Mouse (Mus musculus): ENCODE measurements around the gene Nectin4. TPM values are rescaled to one million over a fixed set of nuclear protein-coding genes. Genes with fewer than 3 reads are reported as not detected.

The Nectin4 gene
- polyA plus RNA-seq, 1 experiment from 2014 or later, result 3.8 TPM

DNA sequence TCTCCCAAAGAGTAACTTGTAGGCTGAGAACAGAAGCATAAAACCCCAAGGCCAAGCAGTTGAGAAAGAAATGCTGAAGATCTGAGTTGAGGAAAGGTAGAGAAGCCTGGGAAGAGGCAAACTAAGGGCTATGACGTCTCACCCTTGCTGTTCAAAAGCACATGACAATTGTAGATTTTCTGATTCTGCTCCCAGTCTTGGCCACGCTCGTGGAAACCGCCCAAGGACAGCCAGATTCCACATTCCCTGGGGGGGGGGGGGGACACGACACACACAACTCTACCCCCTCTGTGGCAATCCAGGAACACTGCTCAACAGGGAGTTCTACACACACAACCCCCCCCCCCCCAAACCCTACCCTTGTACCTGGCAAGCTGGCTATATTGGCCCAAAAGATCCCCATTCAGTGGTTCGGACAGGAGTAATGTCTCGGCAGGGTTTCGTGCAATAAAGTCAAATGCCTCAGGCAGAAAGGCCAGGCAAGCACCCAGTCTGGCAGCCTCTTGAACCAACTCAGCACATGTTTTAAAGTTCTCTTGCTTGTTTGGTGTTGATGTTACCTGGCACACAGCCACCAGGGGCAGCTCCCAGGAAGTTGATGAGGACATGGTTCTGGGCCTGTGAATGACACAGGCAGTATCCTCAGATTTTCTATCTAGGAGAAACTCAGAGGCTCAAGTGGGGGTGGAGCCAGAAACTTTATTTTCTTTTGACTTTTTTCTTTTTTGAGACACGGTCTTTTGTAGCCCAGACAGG, 25.8 kb upstream of the Nectin4 start:
- Histone ChIP-seq H3K27ac (no peak overlapping the region), H3K36me3 (peaks cover 18% of the 10 kb centered on the region), H3K27me3 (replicated peaks) (no peaks in the 10 kb centered on the region), H3K4me1 (replicated peaks) (peaks cover 9% of the 10 kb centered on the region; the same call in 1 of the 2 replicates), H3K4me2 (replicated peaks) (peak overlapping the region; percentile 79), H3K9me3 (no peaks in the 10 kb centered on the region), H3K9ac (no peak overlapping the region), H3K4me3 (replicated peaks) (peak overlapping the region; percentile 75; the same call in 1 of the 2 replicates)
- WGBS, result 73% methylated on average over 9 of the region's 9 CpGs
- 0 out of 2 replicates have a peak, but pooled peaks have one; percentile 18 for ATAC-seq

DNA sequence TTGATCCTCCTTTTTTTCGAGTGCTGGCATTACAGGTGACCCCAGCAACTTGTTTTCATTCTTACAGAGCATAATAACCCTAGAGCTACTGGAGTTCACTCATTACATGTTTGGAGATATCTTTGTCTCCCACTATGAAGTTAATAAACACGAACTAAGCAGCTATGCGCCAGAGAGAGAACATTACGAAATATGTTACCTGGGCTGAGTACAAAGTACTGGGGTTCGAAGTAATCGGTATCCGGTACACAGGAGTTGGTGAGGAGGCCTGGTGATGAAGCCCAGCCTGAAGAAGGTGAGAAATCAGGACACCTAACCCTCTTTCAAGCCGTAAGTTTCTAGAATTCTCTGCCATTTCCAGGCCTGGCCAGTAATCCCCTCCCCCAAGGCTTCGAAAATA, 25.2 kb upstream of the Nectin4 start:
- Histone ChIP-seq H3K27ac (no peak overlapping the region), H3K4me3 (replicated peaks) (peak overlapping the region; percentile 75), H3K4me2 (replicated peaks) (peak overlapping the region; percentile 79), H3K4me1 (replicated peaks) (peaks cover 9% of the 10 kb centered on the region; the same call in 1 of the 2 replicates), H3K27me3 (replicated peaks) (no peaks in the 10 kb centered on the region), H3K9ac (peak overlapping the region; percentile 79), H3K9me3 (no peaks in the 10 kb centered on the region), H3K36me3 (peaks cover 16% of the 10 kb centered on the region)
- 70% methylated on average over 9 of the region's 9 CpGs for WGBS
- no peak for ATAC-seq

- H3K4me1 ChIP-seq (replicated peaks), result peaks cover 9% of the 10 kb centered on the region; the same call in 1 of the 2 replicates
- H3K4me2 ChIP-seq (replicated peaks), result peak within 1 kb of the TSS; percentile 79
- no peaks in the 10 kb centered on the region for H3K27me3 ChIP-seq (replicated peaks)
- peak within 1 kb of the TSS; percentile 55 for H3K27ac ChIP-seq
- under 1% methylated on average over 53 of the region's 53 CpGs for WGBS
- H3K9me3 ChIP-seq, result no peaks in the 10 kb centered on the region
- peak; percentile 92 for ATAC-seq
- peak within 1 kb of the TSS; percentile 75 for H3K4me3 ChIP-seq (replicated peaks)
- peak within 1 kb of the TSS; percentile 79 for H3K9ac ChIP-seq
- H3K36me3 ChIP-seq, result peaks cover 14% of the 10 kb centered on the region
Measured at GRCm38 (mm10) chr1:171345225-171346094, 24.4 kb upstream of the Nectin4 start, which contains the start of the genes Nit1 and Pfdn2. Gene Nit1, minus strand, starts transcription at chr1:171345646. Gene Pfdn2, plus strand, starts transcription at chr1:171345670.

DNA sequence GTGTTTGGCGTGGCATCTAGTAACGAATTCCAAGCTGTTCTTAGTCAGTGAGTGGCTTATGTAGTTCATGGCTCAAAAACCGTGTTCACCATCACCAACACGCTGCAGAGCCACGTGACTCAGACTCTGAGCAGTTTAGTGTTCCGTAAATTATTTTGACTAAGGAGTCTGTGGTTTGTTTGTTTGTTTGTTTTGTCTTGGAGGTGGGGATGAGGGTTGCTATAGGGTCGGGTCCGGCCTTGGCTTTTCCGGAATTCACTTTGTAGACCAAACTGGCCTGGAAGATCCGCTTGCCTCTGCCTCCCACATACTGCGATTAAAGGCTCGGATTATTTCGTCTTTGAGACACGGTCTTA, 23.8 kb upstream of the Nectin4 start:
- H3K4me3 ChIP-seq (replicated peaks), result peak overlapping the region; percentile 75
- under 1% methylated on average over 14 of the region's 14 CpGs for WGBS
- no peaks in the 10 kb centered on the region for H3K27me3 ChIP-seq (replicated peaks)
- peaks cover 14% of the 10 kb centered on the region for H3K36me3 ChIP-seq
- H3K27ac ChIP-seq, result no peak overlapping the region; the same call in 1 of the 2 replicates
- H3K4me2 ChIP-seq (replicated peaks), result peak overlapping the region; percentile 79
- H3K4me1 ChIP-seq (replicated peaks), result peaks cover 9% of the 10 kb centered on the region; the same call in 1 of the 2 replicates
- no peaks in the 10 kb centered on the region for H3K9me3 ChIP-seq
- H3K9ac ChIP-seq, result peak overlapping the region; percentile 79
- peak; percentile 4; the same call in 1 of the 2 replicates for ATAC-seq

GRCm38 (mm10) chr1:171348665-171349064, 21.2 kb upstream of the Nectin4 start:
- H3K4me1 ChIP-seq (replicated peaks), result peaks cover 9% of the 10 kb centered on the region; the same call in 1 of the 2 replicates
- H3K27ac ChIP-seq, result no peak overlapping the region
- H3K4me2 ChIP-seq (replicated peaks), result no peak overlapping the region
- no peak overlapping the region for H3K4me3 ChIP-seq (replicated peaks)
- H3K9ac ChIP-seq, result no peak overlapping the region
- no peak for ATAC-seq
- no peaks in the 10 kb centered on the region for H3K27me3 ChIP-seq (replicated peaks)
- H3K9me3 ChIP-seq, result no peaks in the 10 kb centered on the region
- no peaks in the 10 kb centered on the region for H3K36me3 ChIP-seq
- 87% methylated on average over 3 of the region's 3 CpGs for WGBS

DNA sequence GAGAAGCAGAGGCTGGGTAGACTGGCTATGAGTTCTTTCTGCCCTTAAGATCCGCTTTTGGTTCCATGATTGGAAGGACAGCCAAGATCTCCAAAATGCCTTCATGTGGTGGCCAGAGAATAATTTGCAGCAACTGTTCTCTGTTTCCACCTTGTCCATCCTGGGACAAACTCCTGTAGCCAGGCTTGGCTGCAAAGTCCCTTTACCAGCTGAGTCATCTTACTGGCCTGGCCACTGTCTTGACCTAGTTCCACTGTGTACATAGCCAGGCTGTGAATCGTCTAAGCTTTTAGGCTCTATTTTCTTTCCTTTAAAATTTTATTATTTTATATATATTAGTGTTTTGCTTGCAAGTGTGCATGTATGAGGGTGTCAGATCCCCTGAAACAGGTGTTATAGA, 20.7 kb upstream of the Nectin4 start:
- Histone ChIP-seq H3K27ac (no peak overlapping the region), H3K9ac (no peak overlapping the region), H3K4me3 (replicated peaks) (no peak overlapping the region), H3K36me3 (no peaks in the 10 kb centered on the region), H3K9me3 (no peaks in the 10 kb centered on the region), H3K4me1 (replicated peaks) (peaks cover 9% of the 10 kb centered on the region; the same call in 1 of the 2 replicates), H3K27me3 (replicated peaks) (no peaks in the 10 kb centered on the region), H3K4me2 (replicated peaks) (no peak overlapping the region)
- WGBS, result 82% methylated on average over 2 of the region's 2 CpGs
- no peak for ATAC-seq

GRCm38 (mm10) chr1:171355812-171356340, 14.0 kb upstream of the Nectin4 start:
- peaks cover 14% of the 10 kb centered on the region; the same call in 1 of the 2 replicates for H3K36me3 ChIP-seq
- H3K4me2 ChIP-seq (replicated peaks), result no peak overlapping the region
- peaks cover 5% of the 10 kb centered on the region for H3K4me1 ChIP-seq (replicated peaks)
- no peak for ATAC-seq
- H3K27me3 ChIP-seq (replicated peaks), result no peaks in the 10 kb centered on the region
- 72% methylated on average over 5 of the region's 5 CpGs for WGBS
- no peak overlapping the region for H3K4me3 ChIP-seq (replicated peaks)
- H3K9ac ChIP-seq, result no peak overlapping the region
- 0 out of 2 replicates have a peak, but pooled peaks cover 3% of the 10 kb centered on the region for H3K9me3 ChIP-seq
- no peak overlapping the region for H3K27ac ChIP-seq

GRCm38 (mm10) chr1:171356814-171357213, 13.1 kb upstream of the Nectin4 start:
- ATAC-seq, result no peak

GRCm38 (mm10) chr1:171358421-171358820, 11.5 kb upstream of the Nectin4 start:
- H3K27ac ChIP-seq, result no peak overlapping the region
- 66% methylated on average over 4 of the region's 4 CpGs for WGBS
- 0 out of 2 replicates have a peak, but pooled peaks cover 3% of the 10 kb centered on the region for H3K9me3 ChIP-seq
- H3K4me1 ChIP-seq (replicated peaks), result peaks cover 8% of the 10 kb centered on the region
- H3K4me2 ChIP-seq (replicated peaks), result no peak overlapping the region
- no peak for ATAC-seq
- no peaks in the 10 kb centered on the region for H3K27me3 ChIP-seq (replicated peaks)
- peaks cover 14% of the 10 kb centered on the region; the same call in 1 of the 2 replicates for H3K36me3 ChIP-seq
- H3K9ac ChIP-seq, result no peak overlapping the region
- H3K4me3 ChIP-seq (replicated peaks), result no peak overlapping the region

More at GRCm38 (mm10) chr1:171356814-171357213, 13.1 kb upstream of the Nectin4 start:
- no peaks in the 10 kb centered on the region for H3K27me3 ChIP-seq (replicated peaks)
- 0 out of 2 replicates have a peak, but pooled peaks cover 3% of the 10 kb centered on the region for H3K9me3 ChIP-seq
- H3K4me1 ChIP-seq (replicated peaks), result peaks cover 8% of the 10 kb centered on the region
- peaks cover 14% of the 10 kb centered on the region; the same call in 1 of the 2 replicates for H3K36me3 ChIP-seq
- no peak overlapping the region for H3K4me3 ChIP-seq (replicated peaks)
- no peak overlapping the region for H3K27ac ChIP-seq
- WGBS, result 87% methylated on average over 2 of the region's 2 CpGs
- H3K9ac ChIP-seq, result no peak overlapping the region
- no peak overlapping the region for H3K4me2 ChIP-seq (replicated peaks)

DNA sequence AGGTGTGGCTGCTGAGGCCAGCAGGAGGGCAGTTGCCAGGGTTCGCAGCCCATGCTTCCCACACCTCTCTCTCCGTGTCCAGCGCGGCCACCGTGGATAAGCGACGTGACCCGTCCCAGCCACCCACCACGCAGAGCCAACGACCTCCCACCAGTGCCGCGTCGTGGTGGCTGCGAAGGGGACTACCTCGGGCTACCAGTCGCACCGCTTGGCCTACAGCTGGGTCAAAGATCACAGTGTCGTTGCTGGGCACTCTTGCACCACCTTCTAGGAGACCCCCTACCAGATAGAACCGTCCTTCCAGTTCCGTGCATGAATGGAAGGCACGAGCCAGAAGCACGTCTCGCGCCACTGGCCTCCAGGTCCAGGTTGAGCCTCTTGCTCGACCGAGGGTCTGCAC, 9.6 kb upstream of the Nectin4 start:
- H3K27me3 ChIP-seq (replicated peaks), result no peaks in the 10 kb centered on the region
- H3K9ac ChIP-seq, result peak overlapping the region; percentile 48
- ATAC-seq, result peak; percentile 56
- H3K4me1 ChIP-seq (replicated peaks), result peaks cover 8% of the 10 kb centered on the region
- 0 out of 2 replicates have a peak, but pooled peaks cover 3% of the 10 kb centered on the region for H3K9me3 ChIP-seq
- peaks cover 14% of the 10 kb centered on the region; the same call in 1 of the 2 replicates for H3K36me3 ChIP-seq
- peak overlapping the region; percentile 43 for H3K4me3 ChIP-seq (replicated peaks)
- no peak overlapping the region for H3K27ac ChIP-seq
- H3K4me2 ChIP-seq (replicated peaks), result peak overlapping the region; percentile 76
- 9% methylated on average over 26 of the region's 26 CpGs for WGBS

GRCm38 (mm10) chr1:171360656-171361055, 9.2 kb upstream of the Nectin4 start, which contains the start of gene Klhdc9:
Gene Klhdc9, minus strand, starts transcription at chr1:171360798.
- H3K9ac ChIP-seq, result peak within 1 kb of the TSS; percentile 48
- no peaks in the 10 kb centered on the region for H3K27me3 ChIP-seq (replicated peaks)
- H3K9me3 ChIP-seq, result 0 out of 2 replicates have a peak, but pooled peaks cover 3% of the 10 kb centered on the region
- H3K4me3 ChIP-seq (replicated peaks), result peak within 1 kb of the TSS; percentile 43
- peaks cover 8% of the 10 kb centered on the region for H3K4me1 ChIP-seq (replicated peaks)
- no peak within 1 kb of the TSS for H3K27ac ChIP-seq
- peaks cover 14% of the 10 kb centered on the region; the same call in 1 of the 2 replicates for H3K36me3 ChIP-seq
- peak within 1 kb of the TSS; percentile 76 for H3K4me2 ChIP-seq (replicated peaks)
- ATAC-seq, result peak; percentile 96
- 1% methylated on average over 21 of the region's 21 CpGs for WGBS
